Mouse (Mus musculus): ENCODE results near the gene Utp18. TPM values are rescaled to one million over a fixed set of nuclear protein-coding genes. Genes with fewer than 3 reads are reported as not detected.

Gene Utp18
- total RNA-seq, 4 experiments from 2014 or later = 7.6 to 11.1 (median 8.5) TPM

DNA sequence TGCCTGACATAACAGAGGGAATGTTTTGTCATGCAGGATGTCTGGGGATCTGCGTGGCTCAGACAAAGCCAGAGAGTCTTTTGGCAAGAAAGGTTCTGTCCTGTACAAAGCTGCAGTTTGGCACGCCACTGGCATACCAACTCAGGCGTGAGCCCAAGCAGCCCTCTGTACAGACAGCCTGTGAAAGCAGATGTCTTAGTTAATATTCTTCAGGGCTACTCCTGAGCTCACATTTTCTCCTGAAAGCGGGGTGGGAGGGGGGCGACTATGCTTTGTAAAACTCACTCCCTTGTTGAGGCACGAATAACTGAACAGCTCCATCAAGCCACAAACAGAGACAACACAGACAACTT, 56.3 kb downstream of the Utp18 start:
- DNase-seq (ENCODE audit: low spot score in 2 of 2) = no peak

DNA sequence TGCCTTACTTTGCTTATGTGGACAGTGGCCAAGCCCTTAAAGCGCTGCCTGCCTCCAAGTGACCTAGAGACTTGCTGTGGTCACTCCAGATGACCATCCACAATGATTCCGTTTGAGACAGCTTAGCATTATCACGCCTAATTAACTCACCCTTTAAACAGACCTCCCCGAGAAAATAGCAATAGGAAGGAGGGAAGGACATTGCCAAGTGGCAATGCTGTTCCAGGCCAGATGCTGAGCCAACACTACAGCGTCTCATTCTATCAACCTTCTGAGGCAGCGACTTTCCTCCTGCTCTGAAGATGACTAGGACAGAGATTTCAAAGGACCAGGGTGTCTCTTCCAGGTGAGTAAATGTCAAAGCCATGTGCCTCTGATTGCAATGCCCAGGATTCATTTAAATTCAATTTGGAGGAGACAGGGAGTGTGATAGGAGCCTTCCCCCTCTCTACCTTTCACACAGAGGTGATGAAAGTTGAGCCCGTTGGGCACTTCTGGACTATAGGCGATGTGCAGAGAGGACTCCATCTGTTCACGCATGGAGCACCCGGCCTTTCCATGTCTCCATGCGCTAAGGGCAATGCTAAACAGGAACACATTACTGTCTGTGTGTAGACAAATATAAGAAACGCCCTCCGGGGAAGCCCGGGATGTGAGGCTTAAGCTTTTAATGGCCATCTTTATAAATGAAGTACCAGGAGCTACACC, 56.8 kb downstream of the Utp18 start:
- no peak for DNase-seq (ENCODE audit: low spot score in 2 of 2)

DNA sequence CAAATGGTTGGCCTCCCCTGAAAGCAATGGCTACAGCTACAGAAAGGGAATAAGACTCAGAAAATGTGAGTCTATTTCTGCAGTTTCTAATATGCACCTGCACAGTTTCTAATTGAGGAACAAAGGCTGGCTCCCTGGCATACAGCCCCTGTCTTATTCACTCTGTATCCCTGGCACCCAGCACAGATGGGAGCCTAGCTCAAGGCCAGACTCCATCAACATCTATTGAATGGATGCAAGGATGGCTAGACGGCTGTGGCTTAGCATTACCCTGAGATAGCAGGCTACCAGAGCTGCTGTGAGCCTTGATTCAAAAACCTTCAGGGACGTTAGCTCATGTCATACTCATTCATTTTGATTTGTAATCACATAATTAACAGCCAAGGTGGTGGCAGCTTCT, 63.3 kb downstream of the Utp18 start:
- no peak for DNase-seq (ENCODE audit: low spot score in 2 of 2)

DNA sequence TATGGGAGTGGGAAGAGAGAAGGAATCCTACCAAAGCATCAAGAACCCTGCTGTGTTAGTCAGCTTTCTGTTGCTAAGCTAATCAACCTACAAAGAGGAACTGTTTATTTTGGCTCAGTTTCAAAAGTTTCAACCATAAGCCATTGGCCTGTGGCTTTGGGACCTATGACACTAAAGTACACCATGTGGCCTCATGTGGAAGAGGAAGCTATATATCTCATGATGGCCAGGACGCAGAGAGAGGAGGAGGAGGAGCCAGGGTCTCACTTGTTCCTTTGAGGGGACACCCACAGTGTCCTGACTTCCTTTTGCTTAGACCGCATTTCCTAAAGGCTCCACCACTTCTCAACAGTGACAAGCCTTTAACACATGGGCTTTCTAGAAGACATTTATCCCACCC, 64.0 kb downstream of the Utp18 start:
- DNase-seq (ENCODE audit: low spot score in 2 of 2) = no peak

DNA sequence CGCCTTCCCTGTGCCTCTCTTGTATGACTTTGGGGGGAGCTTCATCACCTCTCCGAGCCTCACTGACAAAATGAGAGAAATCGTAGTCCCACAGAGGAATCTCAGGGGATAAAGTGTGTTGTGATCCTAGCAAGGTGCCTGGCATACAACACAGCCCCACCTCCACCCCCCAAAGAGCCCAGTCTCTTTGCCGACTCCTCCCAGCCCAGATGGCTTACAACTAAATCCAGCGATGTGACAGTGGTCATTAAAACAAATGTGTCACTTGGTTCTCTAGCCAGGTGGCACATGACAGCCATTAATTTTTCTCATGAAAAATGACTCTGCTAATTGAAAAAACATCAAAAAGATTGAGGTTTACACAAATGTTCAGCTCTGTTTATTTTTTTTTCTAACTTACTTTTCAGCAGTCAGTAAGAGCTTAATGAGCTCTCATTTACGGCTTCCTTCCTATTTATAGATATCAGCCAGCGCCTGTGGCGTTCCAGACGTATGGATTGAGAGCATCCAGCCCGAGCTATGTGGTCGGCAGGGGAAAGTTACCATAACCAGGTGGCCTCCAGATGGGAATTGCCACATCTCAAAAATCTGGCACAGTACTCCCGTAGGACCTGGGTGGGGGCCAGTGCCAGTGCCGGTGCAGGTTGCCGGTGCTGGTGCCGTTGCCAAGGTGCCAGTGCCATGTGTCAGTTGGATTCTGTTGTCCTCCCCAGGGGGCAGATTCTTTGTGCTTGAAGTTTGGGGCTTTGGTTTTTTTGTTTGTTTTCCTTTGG, 67.4 kb downstream of the Utp18 start:
- no peak for DNase-seq (ENCODE audit: low spot score in 2 of 2)

DNA sequence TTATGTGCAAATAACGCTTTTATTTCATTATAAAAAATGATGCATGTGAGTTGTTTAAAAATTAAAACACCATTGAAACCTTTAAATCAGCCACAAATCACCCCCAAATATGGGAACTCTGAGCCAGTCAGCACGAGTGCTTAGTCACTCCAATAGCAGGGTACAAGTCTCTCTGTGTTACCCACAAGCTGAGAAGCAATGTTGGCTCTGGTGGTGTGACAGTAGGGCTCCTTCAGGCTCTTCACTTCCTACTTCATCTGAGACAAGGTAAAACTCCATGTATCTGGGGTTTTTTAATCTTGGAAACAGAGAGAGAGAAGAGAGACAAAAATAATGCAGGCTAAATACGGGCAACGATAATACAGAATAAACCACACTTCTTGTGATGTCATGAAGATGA, 72.6 kb downstream of the Utp18 start:
- no peak for DNase-seq (ENCODE audit: low spot score in 2 of 2)

DNA sequence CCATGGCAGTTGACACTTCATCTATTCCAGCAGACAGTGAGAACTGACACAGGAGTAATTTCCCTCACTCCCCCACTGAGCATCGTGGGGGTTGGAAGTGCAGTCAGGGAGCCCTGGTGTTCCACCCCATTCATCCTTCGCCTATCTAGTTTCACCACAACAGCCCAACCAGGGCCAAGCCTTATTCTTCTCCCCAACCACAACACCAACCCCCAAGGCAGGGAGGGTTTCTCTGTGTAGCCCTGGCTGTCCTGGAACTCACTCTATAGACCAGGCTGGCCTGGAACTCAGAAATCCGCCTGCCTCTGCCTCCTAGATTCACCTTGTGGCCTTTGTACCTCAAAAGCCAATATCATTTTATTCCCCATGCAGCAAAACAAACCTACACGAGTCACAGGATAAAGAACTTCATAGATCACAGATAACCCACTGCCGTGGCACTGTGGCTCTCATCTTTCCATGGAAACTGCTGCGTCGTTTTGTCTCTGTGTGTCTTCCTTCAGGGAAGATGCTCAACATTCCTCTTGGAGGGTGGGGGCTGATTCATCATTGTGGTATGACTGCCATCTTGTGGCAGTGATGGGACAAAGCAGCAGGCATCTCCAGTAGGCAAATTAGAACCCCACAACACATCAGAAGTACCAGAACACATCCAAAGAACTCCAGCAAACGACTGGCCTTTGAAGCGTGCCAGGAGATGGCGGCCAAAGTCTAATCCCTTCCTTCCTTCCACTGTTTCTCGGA, 73.3 kb downstream of the Utp18 start:
- no peak for DNase-seq (ENCODE audit: low spot score in 2 of 2)

Other genes with a start within 250 kb of the Utp18 start
- 10 to 100 TPM in 2 of 4 experiments, 1 to 10 TPM in 2; 8.6 to 11.0 (median 9.4) TPM for gene Mbtd1, start 86 bp upstream of the Utp18 start, total RNA-seq (2022)
- 100 to 1,000 TPM; 682 to 772 (median 716) TPM for gene Nme2, start 70.5 kb upstream of the Utp18 start, total RNA-seq (2022)
- gene Gm20390, start 82.5 kb upstream of the Utp18 start, total RNA-seq (2022) = 10 to 100 TPM in 2 of 4 experiments, 1 to 10 TPM in 2; 7.0 to 15.4 (median 9.8) TPM
- 10 to 100 TPM; 10.3 to 24.4 (median 11.8) TPM for gene Nme1, start 82.8 kb upstream of the Utp18 start, total RNA-seq (2022)
- 100 to 1,000 TPM; 142 to 167 (median 160) TPM for gene Spag9, start 110.3 kb upstream of the Utp18 start, total RNA-seq (2022)